8 mouse cellular contexts compared by ENCODE assay signal in genomic region chr1:39192460-39192996, GRCm38 (mm10). TPM values are rescaled to one million over a fixed set of nuclear protein-coding genes. Genes with fewer than 3 reads are reported as not detected.
DNase-seq lines count a peak whose midpoint lies in the region; ATAC-seq and TF ChIP-seq lines count a peak whose summit lies in the region.

No protein-coding gene starts in this region.

- H3K27ac ChIP-seq in hindbrain, embryonic 12.5 days = no peak overlapping the region
- peak overlapping the region; percentile 96 for H3K27ac ChIP-seq in left cerebral cortex, adult 2 months

- WGBS in hindbrain, embryonic 12.5 days = 3% methylated on average over 28 of the region's 28 CpGs

- H3K4me2 ChIP-seq in hindbrain, embryonic 12.5 days (replicated peaks) = peak overlapping the region; percentile 100

- H3K36me3 ChIP-seq in hindbrain, embryonic 12.5 days = no peaks in the 10 kb centered on the region

- H3K9me3 ChIP-seq in hindbrain, embryonic 12.5 days (replicated peaks) = peaks cover 3% of the 10 kb centered on the region; the same call in 1 of the 2 replicates

- H3K4me1 ChIP-seq in hindbrain, embryonic 12.5 days = peaks cover 18% of the 10 kb centered on the region

- no peak overlapping the region for H3K9ac ChIP-seq in hindbrain, embryonic 12.5 days

- intact Hi-C loops in left cerebral cortex, adult 2 months (cut with DNase I) = loop anchor here (1.0 to 10.0 kb wide), 4 partner anchors 95 to 342 kb away; partner anchors contain the start of gene Cnot11

- peaks cover 66% of the 10 kb centered on the region for H3K27me3 ChIP-seq in hindbrain, embryonic 12.5 days

- no peak for ATAC-seq in hindbrain, embryonic 12.5 days (ENCODE audit: low FRiP score)
- no peak for ATAC-seq in megakaryocyte-erythroid progenitor cell, adult 5-6 weeks (replicated peaks; ENCODE audit: low FRiP score, low TSS enrichment, poor library complexity, severe bottlenecking)

- H3K4me3 ChIP-seq in hindbrain, embryonic 12.5 days = peak overlapping the region; percentile 79
- peak overlapping the region; percentile 73 for H3K4me3 ChIP-seq in left cerebral cortex, adult 2 months

- DNase-seq in T-cell, adult 2 months (ENCODE audit: low spot score) = peak; percentile 55
- peak; percentile 75 for DNase-seq in cerebellum, adult 9-10 months
- peak; percentile 89 for DNase-seq in gastrocnemius, adult 18-20 months (ENCODE audit: low spot score)
- DNase-seq in left cerebral cortex, adult 2 months (ENCODE audit: extremely low spot score in 1 of 2, low spot score in 2 of 2) = peak; percentile 58 to 60
- peak; percentile 81 to 85 for DNase-seq in lung, postnatal 4 days
- peak; percentile 59 for DNase-seq in right cerebral cortex, postnatal 25 days

- TF ChIP-seq CTCF in left cerebral cortex, adult 2 months (IDR thresholded peaks at IDR 0.05) = no peak; the same call in 1 of the 2 replicates

RNA-seq across cellular contexts. Expression of gene Npas2, which starts 1.0 kb away (rescaled TPM):
- 1 to 10 TPM; 1.8 to 3.2 TPM for total RNA-seq in gastrocnemius, adult 18-20 months (2021)
- 0.15 and 0.63 TPM in 2 replicates for polyA plus RNA-seq in hindbrain, embryonic 12.5 days (2016; fragmentation: Nextera tagmentation; extraction: Ambion mirVana)
- 10 to 100 TPM; 65.7 to 75.6 TPM for total RNA-seq in left cerebral cortex, adult 2 months (2021)
- 0.20 TPM in 1 of 2 replicates, not detected in the other for total RNA-seq in megakaryocyte-erythroid progenitor cell, adult 5-6 weeks (2014; fragmentation: Nextera tagmentation)
- 0.52 TPM in 1 of 2 replicates, not detected in the other for total RNA-seq in megakaryocyte-erythroid progenitor cell, adult 5-6 weeks (2017)

Comparison
In these comparisons a context has a peak if more than half of its experiments do, and no peak if none do; other contexts are left out.
1. RNA of gene Npas2, which starts 1.0 kb away (total RNA-seq): 65.7 to 75.6 TPM in left cerebral cortex, adult 2 months; 1.8 to 3.2 TPM in gastrocnemius, adult 18-20 months and 0.20 to 0.52 TPM in megakaryocyte-erythroid progenitor cell, adult 5-6 weeks; every median in the first group is over 10 times any median in the second.
2. Peak in every context shown above with its lines, with median percentiles within 50 percentile points of each other: DNase-seq.